Mouse (Mus musculus) lung, embryonic 15.5 days (tissue): ENCODE results near the gene Fitm2. TPM values are rescaled to one million over a fixed set of nuclear protein-coding genes. Genes with fewer than 3 reads are reported as not detected.

ENCODE experiments used
- ATAC-seq: fragments of 200-750 bp; cut with Nextera tagmentation; 2 replicates; pipeline ENCODE4 v1.8.0; 2017; ENCODE audit warnings: moderate number of reproducible peaks, borderline replicate concordance; ENCODE audit not compliant: low FRiP score, low TSS enrichment; ENCODE audit errors: extremely low read depth
- H3K27ac ChIP-seq: fragments of 300-500 bp; sonication (generic); 2 replicates; pipeline ENCODE4 v1.5.1; 2015; ENCODE audit warnings: moderate library complexity, mild to moderate bottlenecking, inconsistent platforms
- H3K27me3 ChIP-seq: fragments of 300-500 bp; sonication (generic); 2 replicates; pipeline ENCODE4 v1.6.1; 2015; ENCODE audit warnings: inconsistent platforms
- H3K36me3 ChIP-seq: fragments of 300-500 bp; sonication (generic); 2 replicates; pipeline ENCODE4 v1.6.1; 2015; ENCODE audit warnings: inconsistent platforms
- H3K4me1 ChIP-seq: fragments of 300-500 bp; sonication (generic); 2 replicates; pipeline ENCODE4 v1.6.1; 2015; ENCODE audit warnings: inconsistent platforms
- H3K4me2 ChIP-seq: fragments of 300-500 bp; sonication (generic); 2 replicates; pipeline ENCODE4 v1.6.1; 2015; ENCODE audit warnings: inconsistent platforms, mild to moderate bottlenecking, moderate library complexity
- H3K4me3 ChIP-seq: fragments of 300-500 bp; sonication (generic); 2 replicates; pipeline ENCODE4 v1.5.1; 2015; ENCODE audit warnings: mild to moderate bottlenecking, inconsistent platforms
- H3K9ac ChIP-seq: fragments of 300-500 bp; sonication (generic); 2 replicates; pipeline ENCODE4 v1.6.1; 2015; ENCODE audit warnings: inconsistent platforms
- H3K9me3 ChIP-seq: fragments of 300-500 bp; sonication (generic); 2 replicates; pipeline ENCODE4 v1.6.1; 2016; ENCODE audit warnings: inconsistent platforms
- WGBS: fragments of 180-500 bp; shearing (Covaris S2); methylation state at CpG from one replicate; pipeline ENCODE4 v1.1.7; 2015; 5-methylcytosine and 5-hydroxymethylcytosine counted together
- polyA plus RNA-seq: library from polyadenylated mRNA; unstranded; fragments of >200 nt; fragmentation: Nextera tagmentation; extraction: Ambion mirVana; gene quantifications from 2 replicates; pipeline ENCODE4 v1.2.1, GENCODE M21; 2015

Gene Fitm2
- polyA plus RNA-seq, 1 experiment from 2014 or later = 10.1 TPM

DNA sequence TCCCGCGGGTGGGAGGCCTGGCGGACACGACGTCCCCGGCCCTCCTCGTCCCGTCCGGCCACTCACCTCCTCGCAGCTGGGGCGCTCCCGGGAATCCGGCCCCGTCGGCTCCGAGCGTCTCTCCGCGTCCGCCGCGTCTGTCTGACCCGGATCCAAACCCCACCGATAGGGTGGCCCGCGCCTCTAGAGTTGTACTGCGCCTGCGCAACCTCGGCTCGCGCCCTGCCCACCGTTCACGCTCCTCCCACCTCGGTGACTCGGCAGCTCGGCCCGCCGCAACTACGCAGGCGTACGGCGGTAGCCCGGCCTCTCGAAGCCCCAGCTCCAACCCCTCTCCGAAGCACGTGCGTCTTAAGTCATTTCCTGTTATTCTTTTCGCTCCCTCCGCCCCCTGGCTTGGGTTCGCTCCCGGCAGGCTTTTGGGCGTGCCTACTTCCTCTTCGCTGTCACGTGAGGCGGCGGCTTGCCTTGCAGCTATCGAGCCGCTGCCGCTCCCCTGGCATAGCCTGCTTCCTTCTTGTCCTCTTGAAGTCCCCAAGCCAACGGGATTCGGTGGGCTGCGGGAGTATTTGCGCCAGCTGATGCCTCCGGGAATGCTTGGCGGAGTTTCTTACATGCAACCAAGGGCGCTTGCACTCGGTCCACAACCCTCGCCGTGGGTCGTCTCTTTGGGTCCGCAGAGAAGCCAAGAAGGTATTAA lies 52.9 kb downstream of the Fitm2 start:
- H3K9ac ChIP-seq = peak overlapping the region; percentile 75
- H3K36me3 ChIP-seq = peaks cover 5% of the 10 kb centered on the region
- H3K27me3 ChIP-seq = no peaks in the 10 kb centered on the region
- H3K4me2 ChIP-seq = peak overlapping the region; percentile 73
- no peaks in the 10 kb centered on the region for H3K9me3 ChIP-seq
- ATAC-seq = peak; percentile 99
- peak overlapping the region; percentile 74 for H3K4me3 ChIP-seq
- WGBS = under 1% methylated on average over 71 of the region's 71 CpGs
- peak overlapping the region; percentile 78 for H3K27ac ChIP-seq
- H3K4me1 ChIP-seq = peaks cover 25% of the 10 kb centered on the region

DNA sequence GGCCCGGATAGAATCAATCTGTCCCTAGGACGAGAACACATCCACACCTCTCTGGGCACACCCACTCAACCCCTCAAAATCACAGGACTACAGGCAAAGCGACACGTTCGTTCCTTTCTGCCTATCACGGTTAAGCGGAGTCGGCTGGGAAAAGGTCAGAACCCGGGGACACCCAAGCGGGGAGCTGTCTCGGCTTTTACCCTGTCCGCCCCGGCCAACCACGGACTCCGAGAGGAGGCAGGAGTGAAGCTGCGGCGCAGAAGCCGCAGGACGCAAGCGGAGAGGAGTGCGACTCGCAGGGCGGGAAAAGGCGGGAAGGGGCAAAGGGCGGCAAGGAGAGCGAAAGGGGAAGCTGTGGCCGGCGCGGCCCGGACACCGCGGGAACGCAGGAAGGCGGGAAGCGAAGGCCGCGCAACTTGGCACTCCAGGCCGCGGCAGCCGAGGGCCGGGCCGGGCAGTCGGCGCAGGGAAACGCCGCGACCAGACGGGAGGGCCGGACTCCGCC lies 53.5 kb downstream of the Fitm2 start:
- Histone ChIP-seq H3K9ac (peak overlapping the region; percentile 75), H3K4me2 (peak overlapping the region; percentile 73), H3K9me3 (no peaks in the 10 kb centered on the region), H3K36me3 (peaks cover 10% of the 10 kb centered on the region), H3K27ac (peak overlapping the region; percentile 78), H3K4me3 (peak overlapping the region; percentile 74), H3K27me3 (no peaks in the 10 kb centered on the region), H3K4me1 (peaks cover 25% of the 10 kb centered on the region)
- ATAC-seq = peak; percentile 54
- under 1% methylated on average over 50 of the region's 50 CpGs for whole genome bisulfite sequencing

DNA sequence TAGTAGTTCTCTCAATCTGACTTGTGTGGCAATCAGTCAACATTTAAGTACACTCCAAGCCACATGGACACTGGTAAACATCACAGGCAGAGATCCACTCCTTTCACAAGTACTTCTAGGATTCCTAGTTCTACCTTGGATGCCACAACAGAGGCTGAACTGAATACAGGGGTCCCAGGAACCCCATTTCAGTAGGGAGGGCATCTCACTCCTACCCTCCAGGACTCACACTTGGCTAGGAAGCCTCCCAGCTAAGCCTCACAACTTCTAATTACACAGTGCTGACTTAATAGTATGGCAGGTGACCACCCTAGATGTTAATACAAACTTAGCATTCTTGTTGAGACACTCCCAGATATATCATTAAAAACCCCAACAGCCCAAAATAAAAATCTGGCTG lies 54.6 kb downstream of the Fitm2 start:
- Histone ChIP-seq H3K36me3 (peaks cover 14% of the 10 kb centered on the region), H3K4me1 (peaks cover 25% of the 10 kb centered on the region), H3K9ac (peak overlapping the region; percentile 75), H3K4me2 (peak overlapping the region; percentile 73), H3K9me3 (no peaks in the 10 kb centered on the region), H3K4me3 (peak overlapping the region; percentile 74), H3K27ac (no peak overlapping the region), H3K27me3 (no peaks in the 10 kb centered on the region)
- no peak for ATAC-seq

DNA sequence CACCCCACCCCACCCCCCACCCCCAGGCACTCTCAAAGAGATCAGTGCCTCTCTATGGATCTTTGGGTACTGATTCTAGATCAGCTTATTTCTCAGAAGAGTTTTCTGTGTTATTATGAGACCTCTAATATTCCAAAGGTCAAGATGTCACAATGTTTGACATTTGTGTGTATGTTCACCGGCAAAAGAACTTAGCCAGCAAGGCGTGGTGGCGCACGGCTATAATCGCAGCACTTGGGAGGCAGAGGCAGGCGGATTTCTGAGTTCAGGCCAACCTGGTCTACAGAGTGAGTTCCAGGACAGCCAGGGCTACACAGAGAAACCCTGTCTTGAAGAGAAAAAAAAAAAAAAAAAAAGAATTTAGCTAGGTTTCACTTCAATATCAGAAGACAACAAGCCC lies 55.4 kb downstream of the Fitm2 start:
- Histone ChIP-seq H3K9ac (no peak overlapping the region), H3K27me3 (no peaks in the 10 kb centered on the region), H3K4me3 (no peak overlapping the region), H3K4me1 (peaks cover 25% of the 10 kb centered on the region), H3K27ac (no peak overlapping the region), H3K9me3 (no peaks in the 10 kb centered on the region), H3K4me2 (no peak overlapping the region), H3K36me3 (peaks cover 19% of the 10 kb centered on the region)
- ATAC-seq = no peak
- WGBS = 84% methylated on average over 6 of the region's 6 CpGs

Other genes starting within 250 kb of the Fitm2 start
- gene Jph2, start 74.6 kb downstream of the Fitm2 start, polyA plus RNA-seq = 6.9 and 7.7 TPM in 2 replicates
- gene Oser1, start 47.9 kb downstream of the Fitm2 start, polyA plus RNA-seq = 90.1 and 94.5 TPM in 2 replicates
- gene Gdap1l1, start 34.2 kb downstream of the Fitm2 start, polyA plus RNA-seq = 0.62 and 1.3 TPM in 2 replicates
- gene R3hdml, start 19.7 kb upstream of the Fitm2 start, polyA plus RNA-seq = 0.14 TPM in 1 of 2 replicates, not detected in the other
- gene Hnf4a, start 34.2 kb upstream of the Fitm2 start, polyA plus RNA-seq = 0.07 and 0.09 TPM in 2 replicates
- 29.7 and 30.4 TPM in 2 replicates for gene Ttpal, start 129.7 kb upstream of the Fitm2 start, polyA plus RNA-seq
- gene Serinc3, start 172.5 kb upstream of the Fitm2 start, polyA plus RNA-seq = 55.8 and 59.1 TPM in 2 replicates
- gene Pkig, start 185.8 kb upstream of the Fitm2 start, polyA plus RNA-seq = 134 TPM in 2 replicates